Mouse (Mus musculus): Measurements from ENCODE around the gene Sox4. TPM values are rescaled to one million over a fixed set of nuclear protein-coding genes. Genes with fewer than 3 reads are reported as not detected.

The Sox4 gene
- 2.2 and 2.5 TPM in 2 replicates for polyA plus RNA-seq (2021; fragmentation: Nextera tagmentation)
- long read RNA-seq, experiment 1, full-length matches to known transcripts: 14 of 18 reads
- long read RNA-seq, experiment 1, partial matches to known transcripts: 0 of 18 reads
- long read RNA-seq, experiment 1, other reads (novel, unspliced or antisense): 4 of 18 reads
- long read RNA-seq, experiment 2, full-length matches to known transcripts: 15 of 17 reads
- long read RNA-seq, experiment 2, partial matches to known transcripts: 0 of 17 reads
- long read RNA-seq, experiment 2, other reads (novel, unspliced or antisense): 2 of 17 reads

DNA sequence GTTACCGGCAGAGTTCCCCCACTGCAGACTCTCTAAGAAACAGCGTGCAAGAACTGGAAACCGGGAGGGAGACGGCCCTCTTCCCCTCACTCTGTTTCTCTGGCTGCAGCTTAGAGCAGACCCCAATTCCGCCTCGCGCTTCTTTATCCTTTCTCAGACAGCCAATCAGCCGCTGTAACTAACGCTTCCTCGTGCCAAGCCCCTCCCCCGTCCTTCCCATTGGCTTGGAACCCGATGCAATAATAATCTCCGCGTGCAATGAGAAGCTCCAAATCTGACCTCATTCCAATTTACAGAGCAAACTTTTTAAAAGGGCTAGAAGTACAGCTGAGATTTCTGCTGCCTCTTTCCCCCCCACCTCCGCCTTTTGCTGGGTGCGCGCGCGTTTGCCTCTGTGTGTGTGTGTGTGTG, at the start of gene Sox4:
Sox4 (minus strand) TSS at position 133 of the 411 bp plus-strand sequence.

